Mouse (Mus musculus) induced T-regulatory cell, adult 2 months (primary cell): ENCODE data around the gene Spata31d1b.
"Not testable (repeated sequence)": the region's sequence is repeated elsewhere in the genome, so short reads cannot be mapped to it uniquely, and the experiment has no call there.

Experiments used
- DNase-seq: peaks from one replicate; pipeline ENCODE4 v3.0.0-alpha.2; 2012; ENCODE audit warnings: low read depth

Gene Spata31d1b

DNA sequence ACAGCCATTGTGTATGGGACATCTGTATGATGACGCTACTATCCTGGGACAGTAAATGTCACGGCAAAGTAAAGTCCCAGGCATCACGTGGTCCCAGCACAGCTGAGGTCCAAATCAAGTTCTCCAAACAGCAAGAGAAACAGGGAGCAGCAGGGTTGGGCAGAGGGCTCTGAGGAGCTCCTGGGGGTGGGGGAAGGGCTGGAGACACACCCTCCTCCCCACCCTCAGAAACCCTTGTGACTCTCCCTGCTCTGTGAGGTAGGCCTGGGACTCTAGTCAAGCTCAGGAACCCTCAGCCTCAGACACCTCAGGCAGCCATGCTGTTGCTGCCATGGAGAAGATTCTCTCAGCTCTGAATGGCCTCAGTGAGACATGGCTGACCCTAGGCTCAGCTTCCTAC is at the start of gene Spata31d1b:
Gene Spata31d1b, plus strand, starts transcription at position 301 of the 400 bp plus-strand sequence.
- DNase-seq = not testable (repeated sequence)

DNA sequence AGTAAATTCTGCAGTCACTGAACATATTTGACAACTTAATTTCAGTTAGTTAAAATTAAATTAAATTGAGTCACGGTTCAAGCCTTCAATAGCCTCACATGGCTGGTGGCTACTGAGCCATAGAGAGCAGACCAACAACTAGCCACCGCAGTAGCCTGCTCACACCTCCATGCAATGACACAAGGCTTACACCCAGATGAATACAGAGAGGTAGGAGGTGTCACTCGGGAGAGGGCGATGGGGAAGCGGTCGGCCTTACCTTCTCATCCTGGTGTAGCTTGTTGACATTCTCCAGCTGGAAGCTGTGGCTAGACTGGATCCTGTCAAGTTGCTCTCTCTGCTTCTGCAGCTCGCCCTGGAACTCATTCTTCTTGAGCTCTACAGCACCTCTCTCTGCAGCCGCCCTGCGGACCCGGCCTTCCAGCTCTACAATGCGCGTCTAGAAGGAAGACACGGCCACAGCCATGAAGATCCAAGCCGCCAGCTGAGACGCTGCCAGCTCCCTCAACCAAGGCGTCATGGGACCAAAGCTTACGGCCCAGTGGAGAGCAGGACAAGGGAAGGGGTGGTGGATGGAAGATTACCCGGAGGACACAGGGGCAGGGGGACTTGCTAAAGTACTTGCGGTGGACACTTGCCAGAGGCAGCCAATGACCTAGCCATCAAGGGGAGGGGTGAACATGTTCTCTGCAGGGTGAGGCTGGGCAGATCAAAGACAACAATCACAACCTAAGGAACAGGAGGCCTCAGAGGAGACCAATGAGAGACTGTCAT is 48.0 kb upstream of the Spata31d1b start:
- no peak for DNase-seq

DNA sequence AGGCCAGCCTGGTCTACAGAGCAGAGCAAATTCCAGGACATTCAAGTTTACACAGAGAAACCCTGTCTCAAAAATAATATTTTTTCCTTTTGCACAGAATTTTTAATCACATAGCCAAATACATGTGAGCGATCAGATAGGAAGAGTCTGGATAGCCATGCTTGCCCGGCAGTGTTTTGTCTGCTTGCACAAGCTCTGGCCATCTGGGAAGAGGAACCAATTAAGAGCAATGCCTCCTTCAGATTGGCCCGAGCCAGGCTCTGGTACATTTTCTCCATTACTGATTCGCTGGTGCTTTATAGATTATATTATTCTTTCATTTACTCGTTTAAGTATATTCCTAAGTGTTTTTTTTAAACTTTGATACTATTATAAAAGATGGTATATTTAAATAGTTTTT is 44.3 kb upstream of the Spata31d1b start:
- no peak for DNase-seq

GRCm38 (mm10) chr13:59668501-59669093 is 43.5 kb upstream of the Spata31d1b start:
- peak; percentile 69 for DNase-seq

- no peak for DNase-seq
These were observed 42.1 kb upstream of the Spata31d1b start for GRCm38 (mm10) chr13:59669946-59670345.

DNA sequence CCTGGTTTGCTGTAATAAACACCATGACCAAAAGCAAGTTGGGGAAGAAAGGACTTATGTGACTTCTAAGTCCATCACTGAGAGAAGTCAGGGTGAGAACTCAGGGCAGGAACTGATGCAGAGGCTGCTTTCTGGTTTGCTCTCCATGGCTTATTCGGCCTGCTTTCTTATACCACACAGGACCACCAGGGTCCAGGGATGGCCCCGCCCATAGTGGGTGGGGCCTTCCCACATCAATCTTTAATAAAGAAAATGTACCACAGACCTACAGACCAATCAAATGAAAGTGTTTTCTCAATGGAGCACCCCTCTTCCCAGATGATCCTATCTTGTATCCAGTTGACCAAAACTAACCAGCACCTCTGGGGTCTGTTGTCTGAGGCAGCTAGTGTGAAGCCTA is 40.6 kb upstream of the Spata31d1b start:
- DNase-seq = no peak

DNA sequence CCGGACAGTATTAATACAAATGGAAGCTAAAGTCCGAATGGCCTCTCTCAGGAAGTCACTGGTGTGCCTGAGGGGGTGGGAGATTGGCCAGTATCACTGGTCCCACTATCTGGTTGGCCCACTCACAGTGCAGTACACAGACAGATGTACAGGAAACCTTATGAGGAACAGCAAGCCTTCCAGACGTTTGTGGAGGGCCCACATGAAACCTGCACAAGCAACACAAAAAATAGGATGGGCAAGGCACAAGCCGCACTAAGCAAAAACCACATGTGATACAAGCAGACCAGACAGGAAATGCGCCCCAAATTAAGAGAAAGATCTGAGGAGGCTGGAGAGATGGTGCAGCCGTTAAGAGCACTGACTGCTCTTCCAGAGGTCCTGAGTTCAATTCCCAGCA is 39.8 kb upstream of the Spata31d1b start:
- DNase-seq = peak; percentile 51

- DNase-seq = no peak
These were observed 38.5 kb upstream of the Spata31d1b start for GRCm38 (mm10) chr13:59673597-59673996.

DNA sequence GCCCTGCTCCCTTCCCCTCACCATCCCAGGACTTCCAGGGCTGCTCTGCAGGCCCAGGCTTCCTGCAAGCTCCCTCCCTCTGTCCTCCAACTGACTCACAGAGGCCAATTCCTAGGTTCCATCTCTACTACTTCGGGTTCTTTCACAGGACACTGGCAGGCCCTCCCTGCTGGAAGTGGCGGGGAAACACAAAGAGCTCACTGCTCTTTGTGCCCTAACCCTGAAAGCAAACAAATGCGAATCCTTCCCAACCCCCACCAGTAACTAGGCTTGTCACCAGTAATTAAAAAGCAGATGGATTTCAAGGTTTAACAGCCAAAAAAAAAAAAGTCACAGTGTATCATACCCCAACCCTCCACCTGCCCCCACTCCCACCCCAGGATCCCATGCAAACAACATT is 37.9 kb upstream of the Spata31d1b start:
- no peak for DNase-seq

DNA sequence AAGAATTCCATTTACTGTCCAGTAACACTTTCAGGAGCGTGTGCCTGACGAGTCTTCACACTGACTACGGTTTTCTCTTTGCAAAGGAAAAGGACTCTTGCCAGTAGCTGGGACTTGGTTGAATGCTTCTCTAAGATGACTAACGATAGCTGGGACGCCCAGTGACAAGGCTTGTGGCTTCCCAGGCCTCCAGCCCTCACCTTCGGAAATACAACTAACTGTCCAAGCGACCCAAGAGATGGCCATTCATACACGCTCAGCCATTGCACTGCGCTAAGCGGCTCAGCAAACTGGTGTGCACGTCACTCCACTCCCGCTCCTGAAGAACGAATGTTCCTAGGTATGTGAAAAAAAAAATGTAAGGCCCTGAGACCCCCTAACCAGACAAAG is 37.3 kb upstream of the Spata31d1b start:
- peak; percentile 36 for DNase-seq

GRCm38 (mm10) chr13:59675151-59676011 is 36.7 kb upstream of the Spata31d1b start, which contains the start of gene Golm1:
TSS of gene Golm1 (minus strand) at chr13:59675811.
- DNase-seq = peak; percentile 60

DNA sequence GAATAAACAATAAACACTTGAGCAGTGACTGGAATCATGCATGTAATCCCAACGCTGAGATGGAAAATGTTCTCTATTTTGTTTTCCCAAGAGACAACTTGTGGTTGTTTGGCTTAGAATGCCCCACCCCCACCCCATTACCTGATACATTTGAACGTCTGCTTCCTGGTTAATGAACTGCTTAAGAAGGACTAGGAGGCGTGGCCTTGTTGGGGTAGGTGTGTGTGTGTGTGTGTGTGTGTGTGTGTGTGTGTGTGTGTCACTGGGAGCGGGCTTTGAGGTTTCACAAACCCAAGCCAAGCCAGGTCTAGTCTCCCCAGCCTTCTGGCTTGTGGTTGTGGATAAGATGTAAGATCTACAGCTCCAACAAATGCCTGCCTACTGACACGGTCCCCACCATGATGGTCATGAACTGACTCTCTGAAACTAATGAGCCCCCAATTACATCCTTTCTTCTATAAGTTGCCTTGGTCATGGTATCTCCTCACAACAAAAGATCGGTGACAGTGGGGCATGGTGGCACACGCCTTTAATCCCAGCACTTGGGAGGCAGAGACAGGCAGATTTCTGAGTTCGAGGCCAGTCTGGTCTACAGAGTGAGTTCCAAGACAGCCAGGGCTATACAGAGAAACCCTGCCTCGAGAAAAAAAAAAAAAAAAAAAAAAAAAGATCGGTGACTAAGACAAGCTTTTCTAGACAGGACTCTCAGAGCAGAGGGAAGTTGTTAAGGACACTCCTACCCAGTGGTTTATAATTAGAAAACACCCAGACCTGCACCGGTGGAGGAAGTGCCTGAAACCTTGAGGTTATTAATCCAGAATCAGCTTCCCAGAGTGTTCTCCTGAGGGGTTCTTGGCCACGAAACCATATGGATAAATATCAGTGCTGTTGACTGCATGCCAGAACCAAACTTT is 35.5 kb upstream of the Spata31d1b start:
- peak; percentile 34 for DNase-seq

DNA sequence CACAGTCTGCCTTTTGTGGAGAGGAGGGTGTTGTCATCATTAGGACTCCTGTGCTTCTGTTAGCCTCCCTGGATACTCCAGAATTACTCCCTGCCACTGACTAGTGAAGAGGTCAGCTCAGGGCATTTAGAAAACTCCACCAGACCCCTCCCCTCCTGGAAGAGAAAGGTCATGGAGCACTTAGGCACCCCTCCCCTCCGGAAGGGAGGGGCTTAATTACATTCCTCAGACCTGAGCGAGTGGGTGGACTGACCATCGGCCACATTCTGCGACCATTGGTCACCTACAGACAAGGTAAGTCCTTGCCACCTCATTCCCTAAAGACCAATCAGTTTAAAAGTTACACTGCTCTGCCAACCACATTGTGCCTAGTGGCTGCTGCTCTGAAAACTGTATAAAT is 32.8 kb upstream of the Spata31d1b start:
- no peak for DNase-seq

- no peak for DNase-seq
These were observed 32.2 kb upstream of the Spata31d1b start for GRCm38 (mm10) chr13:59679908-59680307.

- DNase-seq = peak; percentile 26
These were observed 29.5 kb upstream of the Spata31d1b start for GRCm38 (mm10) chr13:59682629-59683028.

DNA sequence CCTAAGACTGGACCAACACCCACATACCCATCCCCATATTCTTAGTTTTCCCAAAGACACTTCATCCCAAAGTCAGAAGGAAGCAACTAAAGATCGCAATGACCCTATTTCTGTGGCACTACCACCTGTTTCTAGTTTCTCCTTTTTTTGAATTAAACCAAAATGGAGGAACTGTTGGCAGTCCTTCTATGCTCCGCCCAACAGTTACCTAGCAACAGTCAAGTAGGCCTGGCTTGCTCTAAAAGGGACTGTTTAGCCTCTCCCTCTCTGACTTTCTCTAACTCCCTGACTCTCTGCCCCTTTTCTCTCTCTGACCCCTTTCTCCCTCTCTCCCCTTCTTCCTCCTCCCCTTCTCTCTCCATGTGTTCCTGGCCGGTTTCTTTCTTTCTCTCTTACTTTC is 26.8 kb upstream of the Spata31d1b start:
- DNase-seq = no peak

DNA sequence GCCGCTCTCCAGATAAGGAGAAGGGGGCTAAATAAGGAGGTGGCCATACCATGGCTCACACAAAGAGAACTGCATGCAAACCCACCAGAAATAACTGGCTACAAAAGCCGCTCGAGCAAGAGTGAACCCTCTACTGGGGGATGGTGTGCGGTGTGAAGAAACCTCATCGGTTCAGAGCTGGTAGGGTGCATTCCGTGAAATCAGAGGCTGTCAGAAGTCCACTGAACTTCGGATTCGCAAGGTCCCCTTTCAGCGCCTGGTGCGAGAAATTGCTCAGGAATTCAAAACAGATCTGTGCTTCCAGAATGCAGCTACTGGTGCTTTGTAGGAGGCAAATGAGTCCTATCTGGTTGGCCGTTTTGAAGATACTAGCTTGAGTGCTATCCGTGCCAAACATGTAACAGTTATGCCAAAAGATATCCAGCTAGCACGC is 23.7 kb upstream of the Spata31d1b start:
- no peak for DNase-seq

DNA sequence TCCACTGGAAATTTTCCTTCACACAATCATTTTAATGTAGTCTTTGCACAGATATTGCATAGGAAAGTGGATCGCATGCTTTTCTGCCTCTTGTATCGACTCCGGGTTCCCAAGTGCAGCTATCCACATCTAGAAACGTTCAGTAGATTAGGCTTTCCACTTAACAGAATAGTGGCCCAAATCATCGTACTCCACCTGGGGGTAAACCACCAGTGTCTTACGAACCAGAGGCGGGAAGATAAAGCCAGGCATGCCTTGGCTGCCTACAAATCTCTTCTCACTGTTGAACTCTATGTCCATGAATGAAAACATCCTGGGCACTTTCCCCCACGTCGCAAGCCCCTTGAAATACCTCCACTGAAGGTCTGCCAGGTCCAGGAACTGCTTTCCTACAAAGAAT is 22.8 kb upstream of the Spata31d1b start:
- no peak for DNase-seq

DNA sequence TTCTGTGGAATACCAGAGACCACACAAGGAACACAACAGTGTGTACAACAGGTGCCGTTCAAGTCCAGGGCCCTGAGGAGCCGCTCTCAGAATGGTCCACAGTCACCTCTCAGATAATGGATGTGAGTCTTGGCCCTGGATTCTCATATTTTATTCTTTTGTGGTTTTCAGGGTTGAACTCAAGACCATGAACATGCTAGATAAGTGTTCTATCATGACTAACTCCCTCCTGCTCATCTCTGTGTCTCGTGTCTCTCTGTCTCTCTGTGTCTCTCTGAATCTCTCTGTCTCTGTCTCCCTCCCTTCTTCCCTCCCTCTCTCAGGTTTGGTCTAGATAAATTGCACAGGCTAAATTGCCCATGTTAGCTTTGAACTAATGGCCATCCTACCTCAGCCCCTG is 22.2 kb upstream of the Spata31d1b start:
- no peak for DNase-seq

DNA sequence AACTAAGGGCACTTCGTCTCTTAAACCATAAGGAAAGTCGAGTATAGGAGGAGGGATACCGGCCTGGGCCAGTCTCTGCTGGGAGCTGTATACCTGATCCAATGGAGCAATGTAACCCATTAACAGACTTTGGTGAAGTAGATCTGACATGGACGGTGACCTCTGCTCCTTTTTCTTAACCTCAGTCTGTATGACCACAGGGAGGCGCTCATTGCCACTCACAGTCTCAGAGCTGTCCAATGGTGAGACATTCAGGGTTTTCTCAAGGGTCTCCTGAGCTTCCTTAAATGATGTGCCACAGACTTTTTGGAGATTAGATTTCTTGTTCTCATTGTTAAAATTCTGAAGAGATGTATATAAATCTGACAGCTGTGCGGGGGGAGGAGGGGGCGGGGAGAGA is 21.5 kb upstream of the Spata31d1b start:
- no peak for DNase-seq

DNA sequence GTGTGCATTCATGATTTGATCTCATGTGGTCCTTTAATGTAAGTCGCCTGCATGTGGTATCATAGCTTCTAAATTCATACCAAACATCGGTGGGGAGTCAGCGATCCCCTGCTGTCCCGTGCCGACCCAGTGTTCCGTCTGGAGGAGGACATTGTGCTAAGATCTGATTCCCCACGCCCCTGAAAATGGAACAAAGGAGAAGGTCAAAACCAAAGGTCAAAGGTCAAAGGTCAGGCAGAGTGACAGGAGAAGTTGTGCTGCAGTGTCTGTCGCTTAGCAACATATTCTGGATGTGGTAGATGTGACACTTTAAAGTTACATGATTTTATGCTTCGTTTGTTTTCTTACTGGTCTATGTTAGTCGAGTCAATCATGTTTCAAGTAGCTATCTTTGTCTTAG is 20.6 kb upstream of the Spata31d1b start:
- DNase-seq = no peak

- DNase-seq = no peak
These were observed 18.1 kb upstream of the Spata31d1b start, which contains the start of gene 4921517D22Rik for GRCm38 (mm10) chr13:59694008-59694407. TSS of gene 4921517D22Rik (minus strand) at chr13:59694108.
